10 mouse cellular contexts compared by ENCODE assay signal in genomic region chr2:173171470-173171869, GRCm38 (mm10). TPM values are rescaled to one million over a fixed set of nuclear protein-coding genes. Genes with fewer than 3 reads are reported as not detected.
DNase-seq lines count a peak whose midpoint lies in the region; ATAC-seq and TF ChIP-seq lines count a peak whose summit lies in the region.
"Had no signal": no experiment of that assay in that cellular context is flagged by ENCODE, and none has a peak within 500 bp of the region (broad histone marks: within the 10 kb centered on the region; RNA-seq: fewer than 3 reads in every experiment).

No protein-coding gene starts in this region.

- H3K27me3 ChIP-seq in liver, embryonic 14.5 days (ENCODE audit: control insufficient read depth, insufficient read depth, low read length), result peaks cover 6% of the 10 kb centered on the region; the same call in 1 of the 2 replicates

- DNase-seq in gastrocnemius, adult 2 months, result peak; percentile 55
- DNase-seq in gastrocnemius, adult 18-20 months (ENCODE audit: low spot score), result no peak
- peak; percentile 68 to 77 for DNase-seq in adrenal gland, postnatal 36 days
- peak; percentile 69 for DNase-seq in gastrocnemius, postnatal 14 days
- peak; percentile 87 for DNase-seq in kidney, adult 11 months
- no peak for DNase-seq in liver, embryonic 14.5 days (ENCODE audit: low read depth in 3 of 3, low spot score in 3 of 3)
- peak; percentile 71 to 79 for DNase-seq in right cerebral cortex, postnatal 10 days (ENCODE audit: low spot score in 2 of 2)
- no peak for DNase-seq in layer of hippocampus, adult 8-10 months (ENCODE audit: low spot score in 2 of 2)

- H3K9ac ChIP-seq in liver, embryonic 14.5 days (replicated peaks), result no peak overlapping the region

- H3K4me1 ChIP-seq in liver, embryonic 14.5 days (replicated peaks; ENCODE audit: control insufficient read depth in 2 of 2, insufficient read depth in 2 of 2, low read length in 1 of 2), result peaks cover 0 to 23% of the 10 kb centered on the region in 2 experiments; a peak in 2 of 4 replicates

- intact Hi-C loops in gastrocnemius, adult 2 months (cut with DNase I), result no loop called here
- intact Hi-C loops in gastrocnemius, postnatal 14 days (cut with DNase I; ENCODE audit: low total_unique reads), result no loop called here

- H3K9me3 ChIP-seq in liver, embryonic 14.5 days (ENCODE audit: control insufficient read depth, low read length), result no peaks in the 10 kb centered on the region

- no peak for TF ChIP-seq CTCF in gastrocnemius, adult 2 months (IDR thresholded peaks at IDR 0.05)
- TF ChIP-seq CTCF in liver, embryonic 14.5 days (IDR thresholded peaks at IDR 0.05; ENCODE audit: low read depth), result no peak

- TF ChIP-seq EP300 in liver, embryonic 14.5 days (IDR thresholded peaks at IDR 0.05; ENCODE audit: low read depth), result no peak

- peak overlapping the region; percentile 53 for H3K4me3 ChIP-seq in gastrocnemius, adult 2 months
- H3K4me3 ChIP-seq in liver, embryonic 14.5 days (ENCODE audit: insufficient read depth in 1 of 2, low read depth in 2 of 2, low read length in 2 of 2), result no peak overlapping the region

- H3K27ac ChIP-seq in gastrocnemius, adult 2 months, result no peak overlapping the region
- no peak overlapping the region for H3K27ac ChIP-seq in liver, embryonic 14.5 days

- 2% methylated on average over 30 of the region's 30 CpGs for WGBS in liver, embryonic 14.5 days (ENCODE audit: insufficient replicate concordance)

- H3K4me2 ChIP-seq in liver, embryonic 14.5 days (ENCODE audit: low read depth), result peak overlapping the region; percentile 6; the same call in 1 of the 2 replicates

- H3K36me3 ChIP-seq in liver, embryonic 14.5 days (replicated peaks; ENCODE audit: control insufficient read depth, insufficient read depth, low read depth), result no peaks in the 10 kb centered on the region

- no peak for ATAC-seq in liver, embryonic 14.5 days (ENCODE audit: insufficient read depth)

RNA-seq across cellular contexts. Expression of gene Pck1, which starts 18.6 kb away (rescaled TPM):
- 1 to 10 TPM in 1 of 2 experiments, under 1 TPM in 1; 0.41 to 3.3 TPM for total RNA-seq in gastrocnemius, adult 2 months (2021)
- total RNA-seq in gastrocnemius, adult 18-20 months (2021), result 10 to 100 TPM in 1 of 2 experiments, 1 to 10 TPM in 1; 5.7 to 10.8 TPM
- 100 to 1,000 TPM; 816 to 818 TPM for total RNA-seq in adrenal gland, postnatal 36 days (2021)
- total RNA-seq in gastrocnemius, postnatal 14 days (2021), result 1 to 10 TPM in 1 of 2 experiments, under 1 TPM in 1; 0.82 to 3.2 TPM
- polyA plus RNA-seq in liver, embryonic 14.5 days (2012; rRNA removed), result 0.15 and 0.16 TPM in 2 replicates
- 0.13 and 0.18 TPM in 2 replicates for polyA plus RNA-seq in liver, embryonic 14.5 days (2014; fragmentation: Nextera tagmentation; extraction: Ambion mirVana)
- under 1 TPM in 1 of 4 experiments, not detected in 3; 0.11 TPM for total RNA-seq in layer of hippocampus, adult 8-10 months (2022)
- total RNA-seq: neutrophil, adult 5-6 weeks had no signal
- polyA plus RNA-seq: cerebellum, adult 2 months had no signal

RNA-seq across cellular contexts. Expression of gene Zbp1, which starts 47.3 kb away (rescaled TPM):
- total RNA-seq in gastrocnemius, adult 2 months (2021), result not detected
- total RNA-seq in gastrocnemius, adult 18-20 months (2021), result under 1 TPM in 1 of 2 experiments, not detected in 1; 0.47 TPM
- total RNA-seq in adrenal gland, postnatal 36 days (2021), result 1 to 10 TPM; 1.6 to 4.9 TPM
- total RNA-seq in gastrocnemius, postnatal 14 days (2021), result not detected
- polyA plus RNA-seq in liver, embryonic 14.5 days (2012; rRNA removed), result 0.21 and 0.64 TPM in 2 replicates
- 0.83 and 1.0 TPM in 2 replicates for polyA plus RNA-seq in liver, embryonic 14.5 days (2014; fragmentation: Nextera tagmentation; extraction: Ambion mirVana)
- total RNA-seq in layer of hippocampus, adult 8-10 months (2022), result 1 to 10 TPM in 2 of 4 experiments, not detected in 2; 1.5 to 2.5 TPM

RNA-seq across cellular contexts. Expression of gene Ctcfl, which starts 52.1 kb away (rescaled TPM):
- total RNA-seq in gastrocnemius, adult 2 months (2021), result under 1 TPM in 1 of 2 experiments, not detected in 1; 0.23 TPM
- under 1 TPM; 0.07 to 0.19 TPM for total RNA-seq in gastrocnemius, adult 18-20 months (2021)
- under 1 TPM; 0.10 TPM for total RNA-seq in adrenal gland, postnatal 36 days (2021)
- not detected for total RNA-seq in gastrocnemius, postnatal 14 days (2021)
- polyA plus RNA-seq in liver, embryonic 14.5 days (2012; rRNA removed), result 0.01 and 0.02 TPM in 2 replicates
- polyA plus RNA-seq in liver, embryonic 14.5 days (2014; fragmentation: Nextera tagmentation; extraction: Ambion mirVana), result not detected in 2 replicates
- total RNA-seq in layer of hippocampus, adult 8-10 months (2022), result not detected
- total RNA-seq: neutrophil, adult 5-6 weeks had no signal
- polyA plus RNA-seq: cerebellum, adult 2 months had no signal

Comparison
In these comparisons a context has a peak if more than half of its experiments do, and no peak if none do; other contexts are left out.
1. DNase-seq: peak in gastrocnemius, adult 2 months (single experiment), adrenal gland, postnatal 36 days (2 of 2), gastrocnemius, postnatal 14 days (single experiment), kidney, adult 11 months (single experiment) and right cerebral cortex, postnatal 10 days (2 of 2); none in gastrocnemius, adult 18-20 months (single experiment), liver, embryonic 14.5 days (0 of 3) and layer of hippocampus, adult 8-10 months (0 of 2).
2. RNA of gene Pck1, which starts 18.6 kb away (total RNA-seq): 816 to 818 TPM in adrenal gland, postnatal 36 days; 5.7 to 10.8 TPM in gastrocnemius, adult 18-20 months, 0.41 to 3.3 TPM in gastrocnemius, adult 2 months, 0.82 to 3.2 TPM in gastrocnemius, postnatal 14 days and 0.11 TPM in layer of hippocampus, adult 8-10 months; every median in the first group is over 10 times any median in the second.